Mouse (Mus musculus): ENCODE data around the gene Cfap97d1. TPM values are rescaled to one million over a fixed set of nuclear protein-coding genes. Genes with fewer than 3 reads are reported as not detected.

Gene Cfap97d1
- polyA plus RNA-seq, 1 experiment from 2014 or later = not detected

DNA sequence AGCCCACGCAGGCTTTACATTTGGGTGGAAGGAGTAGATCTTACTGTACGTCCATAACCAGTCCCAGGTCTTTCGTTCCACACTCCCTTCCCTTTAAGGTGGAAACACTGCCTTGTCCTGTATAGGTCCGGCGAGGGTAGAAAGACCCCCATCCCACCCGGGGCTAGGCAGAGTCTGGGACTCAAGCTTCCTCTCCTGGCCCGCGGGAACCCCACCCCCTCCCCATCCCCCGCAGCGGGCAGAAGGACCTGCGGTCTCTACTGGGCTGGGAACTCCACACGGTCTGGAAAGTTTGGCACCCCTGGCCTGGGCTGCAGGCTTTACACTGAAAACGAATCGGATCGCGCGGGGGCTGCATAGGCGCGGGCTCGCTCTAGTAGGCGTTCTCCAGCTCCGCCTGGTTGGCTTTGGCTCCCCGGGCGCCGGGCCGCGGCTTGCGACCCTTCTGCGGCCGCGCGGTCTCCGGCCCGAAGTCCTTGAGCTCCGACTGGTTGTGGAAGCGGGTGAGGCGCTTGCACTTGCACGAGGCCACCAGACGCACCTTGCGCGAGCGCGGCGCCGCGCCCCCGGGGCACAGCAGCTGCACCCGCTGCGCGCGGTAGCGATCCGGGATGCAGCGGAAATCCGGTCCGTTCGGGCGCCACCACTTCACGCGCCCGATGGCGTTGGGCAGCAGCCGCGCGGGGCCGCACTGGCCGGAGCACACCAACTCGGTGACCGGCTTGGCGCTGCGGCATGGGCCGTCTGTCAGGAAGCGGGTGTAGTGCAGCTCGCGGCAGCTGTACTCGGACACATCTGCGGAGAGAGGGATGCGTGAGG, 20.4 kb upstream of the Cfap97d1 start:
- peaks cover 93% of the 10 kb centered on the region for H3K27me3 ChIP-seq
- H3K9ac ChIP-seq = no peak overlapping the region
- H3K9me3 ChIP-seq (replicated peaks) = no peaks in the 10 kb centered on the region
- peak overlapping the region; percentile 59 for H3K4me2 ChIP-seq
- ATAC-seq (ENCODE audit: insufficient read depth) = no peak
- H3K36me3 ChIP-seq (replicated peaks) = no peaks in the 10 kb centered on the region
- peaks cover 7% of the 10 kb centered on the region; the same call in 1 of the 2 replicates for H3K4me1 ChIP-seq (replicated peaks)
- peak overlapping the region; percentile 36 for H3K4me3 ChIP-seq (replicated peaks)
- H3K27ac ChIP-seq (replicated peaks) = no peak overlapping the region
- WGBS (ENCODE audit: insufficient replicate concordance) = under 1% methylated on average over 78 of the region's 78 CpGs

DNA sequence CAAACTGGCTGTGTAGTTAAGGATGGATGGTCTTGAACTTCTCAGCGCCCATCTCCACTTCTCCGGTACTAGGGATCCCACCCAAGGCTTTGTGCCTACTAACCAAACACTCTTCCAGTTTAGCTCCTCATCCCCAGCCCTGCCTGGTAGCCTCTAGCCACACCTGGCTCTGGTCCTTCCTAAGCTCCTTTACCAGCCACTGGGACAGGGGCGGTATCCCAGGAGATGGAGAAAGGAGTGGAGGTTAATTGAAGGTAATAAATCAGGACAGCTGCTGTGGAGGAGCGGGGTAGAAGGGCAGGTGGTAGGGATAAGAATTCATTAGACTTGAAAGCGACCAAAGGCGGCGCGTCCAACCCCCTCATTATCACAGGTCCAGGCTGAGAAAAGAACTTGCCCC, 19.4 kb upstream of the Cfap97d1 start:
- WGBS (ENCODE audit: insufficient replicate concordance) = 9% methylated on average over 8 of the region's 8 CpGs
- no peak overlapping the region for H3K4me2 ChIP-seq
- ATAC-seq (ENCODE audit: insufficient read depth) = no peak

DNA sequence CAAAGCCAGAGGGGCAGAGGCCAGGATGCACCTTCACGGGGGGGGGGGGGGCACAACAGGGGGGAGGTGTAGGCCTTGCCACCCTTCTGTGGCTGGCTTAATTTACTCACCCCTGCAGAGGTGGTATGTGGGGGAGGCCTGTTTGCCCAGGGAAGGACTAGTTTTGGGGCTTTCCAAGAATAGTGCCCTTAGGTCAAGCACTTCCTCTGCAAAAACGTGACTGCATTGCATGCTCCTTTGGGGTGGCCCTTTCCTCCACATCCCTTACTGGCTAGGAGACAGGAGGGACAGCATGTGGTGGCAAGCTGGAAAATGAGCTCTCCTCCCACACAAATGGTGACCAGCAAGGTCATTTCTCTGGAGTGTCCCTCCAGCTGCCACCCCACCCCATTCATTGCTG, 18.5 kb upstream of the Cfap97d1 start:
- no peaks in the 10 kb centered on the region for H3K9me3 ChIP-seq (replicated peaks)
- H3K27ac ChIP-seq (replicated peaks) = no peak overlapping the region
- ATAC-seq (ENCODE audit: insufficient read depth) = no peak
- peaks cover 82% of the 10 kb centered on the region for H3K27me3 ChIP-seq
- 3% methylated on average over 2 of the region's 2 CpGs for WGBS (ENCODE audit: insufficient replicate concordance)
- no peak overlapping the region for H3K4me3 ChIP-seq (replicated peaks)
- H3K9ac ChIP-seq = no peak overlapping the region
- H3K36me3 ChIP-seq (replicated peaks) = no peaks in the 10 kb centered on the region
- peaks cover 7% of the 10 kb centered on the region; the same call in 1 of the 2 replicates for H3K4me1 ChIP-seq (replicated peaks)
- H3K4me2 ChIP-seq = no peak overlapping the region

More for the DNA sequence above, 19.4 kb upstream of the Cfap97d1 start:
- Histone ChIP-seq H3K36me3 (replicated peaks) (no peaks in the 10 kb centered on the region), H3K27me3 (peaks cover 92% of the 10 kb centered on the region), H3K9me3 (replicated peaks) (no peaks in the 10 kb centered on the region), H3K9ac (no peak overlapping the region), H3K27ac (replicated peaks) (no peak overlapping the region), H3K4me3 (replicated peaks) (no peak overlapping the region), H3K4me1 (replicated peaks) (peaks cover 7% of the 10 kb centered on the region; the same call in 1 of the 2 replicates)

DNA sequence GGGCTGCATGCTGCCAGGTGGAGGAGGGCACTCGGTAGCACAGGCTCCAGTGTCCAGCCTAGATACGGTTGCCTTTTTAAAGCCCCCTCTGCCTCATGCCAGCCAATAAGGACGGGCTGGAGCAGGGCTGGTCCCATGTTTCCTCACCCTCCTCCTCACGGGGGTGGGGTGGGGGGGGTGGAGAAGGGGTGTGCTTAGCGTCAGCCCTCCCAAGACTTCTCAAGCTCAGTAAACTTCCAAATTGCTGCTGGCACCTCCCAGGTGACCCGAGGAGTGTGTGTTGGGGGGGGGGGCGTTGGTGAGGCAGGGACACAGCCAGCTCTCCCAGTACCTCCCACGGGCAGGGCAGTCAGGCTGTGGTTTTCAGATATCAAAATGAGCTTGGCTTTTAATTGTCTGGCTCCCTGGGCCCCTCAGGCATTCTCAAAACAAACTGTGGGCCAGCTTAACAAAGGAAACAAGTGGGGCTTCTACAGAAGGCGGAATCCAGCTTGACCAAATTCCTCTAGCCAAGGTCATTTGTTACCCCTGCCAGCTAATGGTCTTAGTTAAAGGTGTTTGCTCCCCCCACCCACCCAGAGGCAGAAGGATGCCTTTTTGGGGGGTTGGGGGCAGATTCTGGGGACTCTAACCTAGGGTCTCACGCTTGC, 17.0 kb upstream of the Cfap97d1 start, which contains the start of gene Sost:
TSS of gene Sost (minus strand) at position 51 of the 650 bp plus-strand sequence.
- WGBS (ENCODE audit: insufficient replicate concordance) = 16% methylated on average over 10 of the region's 10 CpGs
- Histone ChIP-seq H3K4me3 (replicated peaks) (no peak within 1 kb of the TSS), H3K27me3 (peaks cover 67% of the 10 kb centered on the region), H3K4me2 (no peak within 1 kb of the TSS), H3K9ac (no peak within 1 kb of the TSS), H3K9me3 (replicated peaks) (no peaks in the 10 kb centered on the region), H3K4me1 (replicated peaks) (peaks cover 7% of the 10 kb centered on the region; the same call in 1 of the 2 replicates), H3K36me3 (replicated peaks) (no peaks in the 10 kb centered on the region), H3K27ac (replicated peaks) (no peak within 1 kb of the TSS)
- no peak for ATAC-seq (ENCODE audit: insufficient read depth)

DNA sequence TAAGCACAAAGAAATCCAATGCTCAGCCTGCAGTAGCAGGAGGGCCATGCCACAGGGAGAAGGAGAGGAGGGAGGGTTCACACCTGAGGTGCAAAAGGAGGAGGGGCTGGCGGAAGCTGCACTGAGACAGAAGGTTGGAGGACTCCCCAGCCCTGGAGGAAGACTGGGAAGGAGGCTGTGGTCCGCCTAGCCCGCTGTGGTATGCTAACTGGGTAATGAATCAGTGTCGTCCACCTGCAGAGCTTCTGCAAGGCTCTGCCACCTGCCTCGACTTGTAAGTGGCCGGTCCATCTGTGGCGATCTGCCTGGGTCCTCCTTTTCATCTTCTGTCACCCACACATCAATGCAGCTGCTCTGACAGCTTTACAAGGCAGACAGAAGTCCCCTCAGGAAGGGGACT, 15.8 kb upstream of the Cfap97d1 start:
- Histone ChIP-seq H3K36me3 (replicated peaks) (no peaks in the 10 kb centered on the region), H3K4me1 (replicated peaks) (peaks cover 7% of the 10 kb centered on the region; the same call in 1 of the 2 replicates), H3K9me3 (replicated peaks) (no peaks in the 10 kb centered on the region), H3K27ac (replicated peaks) (no peak overlapping the region), H3K4me2 (no peak overlapping the region), H3K27me3 (peaks cover 55% of the 10 kb centered on the region), H3K4me3 (replicated peaks) (no peak overlapping the region), H3K9ac (no peak overlapping the region)
- WGBS (ENCODE audit: insufficient replicate concordance) = 12% methylated on average over 7 of the region's 7 CpGs
- ATAC-seq (ENCODE audit: insufficient read depth) = no peak

DNA sequence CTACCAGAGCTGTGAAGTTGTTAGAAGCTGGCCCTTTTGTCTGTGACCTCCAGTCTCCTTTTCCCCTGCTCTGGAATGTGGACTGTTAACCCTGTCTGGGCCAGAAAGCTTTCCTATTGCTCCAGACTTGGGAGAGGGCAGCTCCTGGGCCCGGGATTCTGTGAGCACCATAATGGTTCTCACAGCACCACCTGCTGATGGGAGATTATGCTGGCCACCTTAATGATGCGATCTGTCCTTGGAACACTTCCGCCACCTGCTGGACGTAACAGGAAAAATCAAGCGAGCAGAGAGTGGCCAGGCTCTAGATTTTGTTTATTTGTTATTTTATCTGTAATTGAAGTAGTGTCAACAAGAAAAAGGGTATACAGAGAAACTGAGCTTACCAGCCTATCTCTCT, 15.3 kb upstream of the Cfap97d1 start:
- Histone ChIP-seq H3K9ac (no peak overlapping the region), H3K4me1 (replicated peaks) (peaks cover 4% of the 10 kb centered on the region; the same call in 1 of the 2 replicates), H3K4me3 (replicated peaks) (no peak overlapping the region), H3K27ac (replicated peaks) (no peak overlapping the region), H3K36me3 (replicated peaks) (no peaks in the 10 kb centered on the region), H3K27me3 (peaks cover 50% of the 10 kb centered on the region), H3K4me2 (no peak overlapping the region), H3K9me3 (replicated peaks) (no peaks in the 10 kb centered on the region)
- ATAC-seq (ENCODE audit: insufficient read depth) = peak; percentile 40; the same call in 1 of the 2 replicates
- 1% methylated on average over 5 of the region's 5 CpGs for WGBS (ENCODE audit: insufficient replicate concordance)

DNA sequence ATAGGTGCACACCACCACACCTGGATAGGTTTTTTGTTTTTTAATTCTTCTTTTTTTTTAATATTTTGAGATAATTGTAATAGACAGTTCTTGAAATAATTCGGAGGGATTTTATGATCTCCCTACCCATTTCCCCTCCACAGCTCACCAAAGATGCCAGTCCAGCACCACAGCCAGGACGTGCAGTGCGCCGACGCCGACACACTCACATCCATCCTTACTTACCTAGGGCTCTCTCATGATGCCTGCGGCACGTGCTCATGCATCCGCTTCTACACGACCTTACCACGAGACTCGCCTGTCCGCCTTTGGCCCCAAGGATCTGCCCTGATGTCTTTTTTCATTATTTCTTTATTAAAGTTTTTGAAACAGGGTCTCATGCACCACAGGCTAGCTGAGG, 14.2 kb upstream of the Cfap97d1 start:
- H3K9ac ChIP-seq = no peak overlapping the region
- no peak overlapping the region for H3K4me2 ChIP-seq
- H3K9me3 ChIP-seq (replicated peaks) = no peaks in the 10 kb centered on the region
- ATAC-seq (ENCODE audit: insufficient read depth) = no peak
- WGBS (ENCODE audit: insufficient replicate concordance) = 69% methylated on average over 13 of the region's 13 CpGs
- no peaks in the 10 kb centered on the region; the same call in 1 of the 2 replicates for H3K4me1 ChIP-seq (replicated peaks)
- peaks cover 40% of the 10 kb centered on the region for H3K27me3 ChIP-seq
- no peaks in the 10 kb centered on the region for H3K36me3 ChIP-seq (replicated peaks)
- no peak overlapping the region for H3K27ac ChIP-seq (replicated peaks)
- H3K4me3 ChIP-seq (replicated peaks) = no peak overlapping the region

DNA sequence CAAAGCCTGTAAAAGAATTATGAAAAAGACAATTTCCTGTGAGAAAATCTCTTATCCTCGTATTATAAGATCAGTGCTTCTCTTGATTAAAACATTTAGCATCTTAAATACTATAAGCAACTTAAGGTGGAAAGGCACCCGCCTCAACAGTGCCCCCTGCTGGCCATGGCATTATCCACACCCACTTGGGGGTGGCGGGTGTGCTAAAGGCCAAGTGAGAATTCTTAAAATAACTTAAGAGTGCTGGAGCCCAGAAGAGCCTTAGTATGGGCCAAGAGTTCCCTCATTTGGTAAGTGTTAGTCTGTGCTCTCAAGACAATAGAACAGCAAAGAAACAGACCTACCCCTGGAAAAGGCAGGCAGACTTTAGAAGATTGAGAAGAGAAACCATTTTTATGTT, 12.7 kb upstream of the Cfap97d1 start:
- H3K4me1 ChIP-seq (replicated peaks) = no peaks in the 10 kb centered on the region; the same call in 1 of the 2 replicates
- H3K9ac ChIP-seq = no peak overlapping the region
- no peak overlapping the region for H3K27ac ChIP-seq (replicated peaks)
- H3K27me3 ChIP-seq = peaks cover 24% of the 10 kb centered on the region
- no peak for ATAC-seq (ENCODE audit: insufficient read depth)
- no peak overlapping the region for H3K4me2 ChIP-seq
- no peak overlapping the region for H3K4me3 ChIP-seq (replicated peaks)
- H3K9me3 ChIP-seq (replicated peaks) = no peaks in the 10 kb centered on the region
- WGBS (ENCODE audit: insufficient replicate concordance) = 33% methylated on average over 3 of the region's 3 CpGs
- H3K36me3 ChIP-seq (replicated peaks) = no peaks in the 10 kb centered on the region

DNA sequence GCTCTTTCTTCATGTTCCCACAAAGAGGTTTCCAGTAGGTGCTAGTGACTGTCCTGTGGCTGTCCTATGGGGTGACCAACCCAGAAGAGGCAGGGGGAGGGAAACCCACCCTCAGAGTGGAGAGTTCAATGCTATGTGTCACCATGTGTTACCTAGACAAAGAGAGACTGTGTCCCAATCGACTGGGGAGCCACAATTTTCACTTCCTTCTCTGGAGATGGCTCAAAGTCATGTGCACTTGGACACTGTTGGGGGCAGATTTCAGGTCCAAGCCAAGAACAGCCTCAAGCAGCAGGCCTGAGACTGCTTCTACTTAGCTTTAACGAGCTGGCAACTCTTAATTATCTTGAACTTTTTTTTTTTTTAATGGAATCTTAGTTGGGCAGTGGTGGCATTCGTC, 12.0 kb upstream of the Cfap97d1 start:
- Histone ChIP-seq H3K27ac (replicated peaks) (0 out of 2 replicates have a peak overlapping the region, but pooled peaks have one; percentile 19), H3K4me3 (replicated peaks) (no peak overlapping the region), H3K36me3 (replicated peaks) (0 out of 2 replicates have a peak, but pooled peaks cover 2% of the 10 kb centered on the region), H3K27me3 (peaks cover 17% of the 10 kb centered on the region), H3K9me3 (replicated peaks) (no peaks in the 10 kb centered on the region), H3K9ac (no peak overlapping the region), H3K4me2 (no peak overlapping the region), H3K4me1 (replicated peaks) (no peaks in the 10 kb centered on the region; the same call in 1 of the 2 replicates)
- 47% methylated on average over 3 of the region's 3 CpGs for WGBS (ENCODE audit: insufficient replicate concordance)
- ATAC-seq (ENCODE audit: insufficient read depth) = no peak

DNA sequence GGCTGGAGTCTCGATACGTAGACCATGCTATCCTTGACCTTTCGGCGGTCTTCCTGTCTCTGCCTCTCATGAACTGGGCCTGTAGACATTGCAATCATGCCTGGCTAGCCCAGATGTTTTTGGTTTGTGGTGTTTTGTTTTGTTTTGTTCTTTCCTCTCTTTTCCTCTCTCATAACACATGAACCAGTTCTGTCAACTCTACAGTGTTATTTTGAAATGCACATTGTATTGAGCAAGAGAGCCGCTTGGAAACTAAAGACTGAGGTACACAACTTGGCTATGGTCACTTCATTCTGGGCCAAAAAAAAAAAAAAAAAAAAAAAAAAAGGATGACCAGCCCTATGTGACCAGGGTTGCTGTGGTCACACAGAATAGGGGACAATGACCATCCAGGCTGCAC, 11.4 kb upstream of the Cfap97d1 start:
- Histone ChIP-seq H3K9ac (no peak overlapping the region), H3K27ac (replicated peaks) (0 out of 2 replicates have a peak overlapping the region, but pooled peaks have one; percentile 19), H3K36me3 (replicated peaks) (0 out of 2 replicates have a peak, but pooled peaks cover 2% of the 10 kb centered on the region), H3K4me3 (replicated peaks) (no peak overlapping the region), H3K9me3 (replicated peaks) (no peaks in the 10 kb centered on the region), H3K4me1 (replicated peaks) (no peaks in the 10 kb centered on the region; the same call in 1 of the 2 replicates), H3K27me3 (peaks cover 12% of the 10 kb centered on the region), H3K4me2 (no peak overlapping the region)
- ATAC-seq (ENCODE audit: insufficient read depth) = no peak
- 72% methylated on average over 5 of the region's 5 CpGs for WGBS (ENCODE audit: insufficient replicate concordance)

DNA sequence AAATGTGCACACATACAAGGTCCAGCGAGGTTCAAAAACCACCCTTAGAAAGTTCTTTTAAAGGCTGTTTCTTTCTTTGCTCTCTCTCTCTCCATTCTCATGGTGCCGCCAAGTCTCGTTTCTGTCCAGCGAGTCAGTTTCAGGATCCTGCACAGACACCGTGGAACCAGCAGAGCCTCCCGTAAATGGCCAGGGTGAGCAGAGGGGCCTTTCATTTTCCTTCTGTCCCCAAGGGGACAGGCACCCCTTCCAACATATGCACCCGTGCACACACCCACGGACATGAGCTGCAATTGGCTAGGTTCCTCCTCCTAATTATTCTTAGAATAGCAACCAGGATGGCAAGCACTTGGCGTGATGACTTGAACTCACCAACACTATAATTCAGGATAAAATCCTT, 10.6 kb upstream of the Cfap97d1 start:
- 70% methylated on average over 9 of the region's 9 CpGs for WGBS (ENCODE audit: insufficient replicate concordance)
- Histone ChIP-seq H3K4me2 (no peak overlapping the region), H3K9me3 (replicated peaks) (no peaks in the 10 kb centered on the region), H3K27me3 (peaks cover 3% of the 10 kb centered on the region; the same call in 1 of the 2 replicates), H3K4me1 (replicated peaks) (no peaks in the 10 kb centered on the region; the same call in 1 of the 2 replicates), H3K4me3 (replicated peaks) (no peak overlapping the region), H3K9ac (no peak overlapping the region), H3K27ac (replicated peaks) (no peak overlapping the region), H3K36me3 (replicated peaks) (0 out of 2 replicates have a peak, but pooled peaks cover 2% of the 10 kb centered on the region)
- ATAC-seq (ENCODE audit: insufficient read depth) = no peak

All from liver, embryonic 15.5 days (tissue).